Mouse (Mus musculus) liver, embryonic 14.5 days (tissue): Measurements from ENCODE around the gene Naaladl1. TPM values are rescaled to one million over a fixed set of nuclear protein-coding genes. Genes with fewer than 3 reads are reported as not detected.
A peak's percentile ranks its signal among the peaks of the same experiment; 100 is the strongest.

Source experiments
- ATAC-seq: fragments of 200-750 bp; cut with Nextera tagmentation; 2 replicates; pipeline ENCODE4 v1.8.0; 2017; ENCODE audit warnings: moderate number of reproducible peaks, mild to moderate bottlenecking, moderate library complexity; ENCODE audit not compliant: insufficient read depth
- DNase-seq, 3 experiments: peaks; one replicate each; pipeline ENCODE4 v3.0.0-alpha.2; 2012 to 2013; ENCODE audit warnings: low read depth in 3 of 3, low spot score in 3 of 3
- H3K27ac ChIP-seq: fragments of 300-500 bp; sonication (generic); 2 replicates; pipeline ENCODE4 v1.5.1; 2014; ENCODE audit warnings: moderate library complexity, mild to moderate bottlenecking, control low read depth, inconsistent platforms
- H3K27me3 ChIP-seq: fragments of 300-500 bp; sonication (generic); 2 replicates; pipeline ENCODE4 v1.6.1; 2014; ENCODE audit warnings: mild to moderate bottlenecking, low read length, moderate library complexity; ENCODE audit not compliant: control insufficient read depth, insufficient read depth
- H3K36me3 ChIP-seq: fragments of 300-500 bp; sonication (generic); replicated peaks from 2 replicates; pipeline ENCODE4 v1.6.1; 2014; ENCODE audit warnings: low read depth; ENCODE audit not compliant: control insufficient read depth, insufficient read depth
- H3K4me1 ChIP-seq, 2 experiments: fragments of 200-500 bp in 1 of 2; fragments of 300-500 bp in 1 of 2; sonication (generic) in 1 of 2; replicated peaks; 2 replicates each; pipeline ENCODE4 v1.6.1; 2012 to 2014; ENCODE audit warnings: antibody characterized with exemption in 1 of 2, inconsistent platforms in 1 of 2, low read length in 1 of 2; ENCODE audit not compliant: control insufficient read depth in 2 of 2, insufficient read depth in 2 of 2
- H3K4me2 ChIP-seq: fragments of 300-500 bp; sonication (generic); 2 replicates; pipeline ENCODE4 v1.6.1; 2014; ENCODE audit warnings: low read depth, mild to moderate bottlenecking, control low read depth, moderate library complexity
- H3K4me3 ChIP-seq, 2 experiments: fragments of 200-500 bp in 1 of 2; fragments of 300-500 bp in 1 of 2; sonication (generic) in 1 of 2; 2 replicates each; pipeline ENCODE4 v1.5.1; 2012 to 2014; ENCODE audit warnings: low read depth in 2 of 2, low read length in 2 of 2, mild to moderate bottlenecking in 2 of 2, control low read depth in 1 of 2, inconsistent platforms in 1 of 2, moderate library complexity in 1 of 2; ENCODE audit not compliant: insufficient read depth in 1 of 2
- H3K9ac ChIP-seq: fragments of 300-500 bp; sonication (generic); replicated peaks from 2 replicates; pipeline ENCODE4 v1.6.1; 2014; ENCODE audit warnings: mild to moderate bottlenecking, control low read depth, moderate library complexity
- H3K9me3 ChIP-seq: fragments of 300-500 bp; sonication (generic); 2 replicates; pipeline ENCODE4 v1.6.1; 2016; ENCODE audit warnings: low read length, mixed read lengths; ENCODE audit not compliant: control insufficient read depth
- CTCF ChIP-seq: IDR thresholded peaks from 2 replicates; pipeline ENCODE4 v1.5.1; 2016; ENCODE audit warnings: antibody characterized with exemption, low read depth, control low read depth
- EP300 ChIP-seq: IDR thresholded peaks from 2 replicates; pipeline ENCODE4 v1.6.1; 2016; ENCODE audit warnings: antibody characterized with exemption, low read depth
- WGBS: fragments of 180-500 bp; shearing (Covaris S2); extraction: QIAGEN DNeasy Blood & Tissue Kit; methylation state at CpG from one replicate; pipeline ENCODE4 v1.1.7; 2014; ENCODE audit not compliant: insufficient replicate concordance; 5-methylcytosine and 5-hydroxymethylcytosine counted together
- polyA plus RNA-seq, 2 experiments: library from polyadenylated mRNA; depleted of rRNA in 1 of 2; stranded (reverse) in 1 of 2; unstranded in 1 of 2; fragments of >200 nt; fragmentation: Nextera tagmentation in 1 of 2; extraction: Ambion mirVana in 1 of 2; gene quantifications; 2 replicates each; pipeline versions ENCODE4 v1.2.1 to v1.2.3; 2012 to 2014

Naaladl1 gene
- polyA plus RNA-seq (2012; rRNA removed): 4.3 and 6.4 TPM in 2 replicates
- 1.1 and 1.9 TPM in 2 replicates for polyA plus RNA-seq (2014; fragmentation: Nextera tagmentation; extraction: Ambion mirVana)

GRCm38 (mm10) chr19:6105586-6105985 lies at the start of gene Naaladl1:
Gene Naaladl1 (plus strand): TSS chr19:6105782.
- Histone ChIP-seq H3K4me2 (no peak within 1 kb of the TSS), H3K27me3 (no peaks in the 10 kb centered on the region), H3K36me3 (no peaks in the 10 kb centered on the region), H3K4me1 (peaks cover 23 to 24% of the 10 kb centered on the region in 2 experiments), H3K9ac (no peak within 1 kb of the TSS), H3K9me3 (no peaks in the 10 kb centered on the region), H3K27ac (no peak within 1 kb of the TSS), H3K4me3 (no peak within 1 kb of the TSS)
- no peak for DNase-seq
- TF ChIP-seq CTCF (no peak), EP300 (no peak)
- no peak for ATAC-seq
- 79% methylated on average over 7 of the region's 7 CpGs for WGBS

- H3K27me3 ChIP-seq: no peaks in the 10 kb centered on the region
- no peak for DNase-seq
- TF ChIP-seq EP300 (no peak), CTCF (no peak)
- H3K9me3 ChIP-seq: no peaks in the 10 kb centered on the region
- H3K36me3 ChIP-seq: peaks cover 62% of the 10 kb centered on the region
- H3K4me3 ChIP-seq: peak overlapping the region; percentile 71 to 97
- ATAC-seq: no peak
- no peak overlapping the region for H3K27ac ChIP-seq
- 40% methylated on average over 4 of the region's 4 CpGs for WGBS
- peaks cover 16 to 17% of the 10 kb centered on the region in 2 experiments for H3K4me1 ChIP-seq
- peak overlapping the region; percentile 78 for H3K9ac ChIP-seq
- H3K4me2 ChIP-seq: peak overlapping the region; percentile 81
Observed at GRCm38 (mm10) chr19:6056696-6057095, 48.9 kb upstream of the Naaladl1 start.

- peak within 1 kb of the TSS; percentile 96 for H3K9ac ChIP-seq
- H3K27me3 ChIP-seq: no peaks in the 10 kb centered on the region
- no peaks in the 10 kb centered on the region for H3K9me3 ChIP-seq
- under 1% methylated on average over 63 of the region's 63 CpGs for WGBS
- ATAC-seq (peak; percentile 78), DNase-seq (peak; percentile 91 to 95 (median 93))
- H3K4me2 ChIP-seq: peak within 1 kb of the TSS; percentile 91
- no peak for TF ChIP-seq CTCF
- TF ChIP-seq EP300: no peak
- peaks cover 54% of the 10 kb centered on the region for H3K36me3 ChIP-seq
- H3K27ac ChIP-seq: peak within 1 kb of the TSS; percentile 76
- peak within 1 kb of the TSS; percentile 82 to 97 for H3K4me3 ChIP-seq
- peaks cover 20 to 21% of the 10 kb centered on the region in 2 experiments for H3K4me1 ChIP-seq
Observed at GRCm38 (mm10) chr19:6057313-6058096, 48.1 kb upstream of the Naaladl1 start, which contains the start of the genes Mrpl49 and Fau. Gene Mrpl49 (minus strand): TSS chr19:6057785. Gene Fau (plus strand): TSS chr19:6057844.

- no peak for DNase-seq
- TF ChIP-seq CTCF (no peak), EP300 (no peak)
- Histone ChIP-seq H3K4me3 (peak overlapping the region; percentile 82 to 97), H3K4me2 (peak overlapping the region; percentile 91), H3K9me3 (no peaks in the 10 kb centered on the region), H3K27ac (peak overlapping the region; percentile 76), H3K9ac (peak overlapping the region; percentile 96), H3K4me1 (peaks cover 22 to 24% of the 10 kb centered on the region in 2 experiments), H3K36me3 (peaks cover 45% of the 10 kb centered on the region), H3K27me3 (no peaks in the 10 kb centered on the region)
- 20% methylated on average over 5 of the region's 5 CpGs for WGBS
- ATAC-seq: no peak
Observed at GRCm38 (mm10) chr19:6058513-6058912, 47.1 kb upstream of the Naaladl1 start.

- H3K36me3 ChIP-seq: peaks cover 41% of the 10 kb centered on the region
Observed at GRCm38 (mm10) chr19:6058966-6059365, 46.6 kb upstream of the Naaladl1 start.

More at GRCm38 (mm10) chr19:6058966-6059365, 46.6 kb upstream of the Naaladl1 start:
- DNase-seq (no peak), ATAC-seq (no peak)
- H3K4me3 ChIP-seq: peak overlapping the region; percentile 82 to 97
- TF ChIP-seq CTCF (no peak), EP300 (no peak)
- WGBS: 60% methylated on average over 5 of the region's 5 CpGs
- peak overlapping the region; percentile 76 for H3K27ac ChIP-seq
- peak overlapping the region; percentile 91 for H3K4me2 ChIP-seq
- peaks cover 22 to 24% of the 10 kb centered on the region in 2 experiments for H3K4me1 ChIP-seq
- no peaks in the 10 kb centered on the region for H3K9me3 ChIP-seq
- peak overlapping the region; percentile 96 for H3K9ac ChIP-seq
- no peaks in the 10 kb centered on the region for H3K27me3 ChIP-seq
